Mouse (Mus musculus) ES-E14 (cell line): ENCODE data around the gene Rusc1. TPM values are rescaled to one million over a fixed set of nuclear protein-coding genes. Genes with fewer than 3 reads are reported as not detected.

ENCODE experiments used
- DNase-seq: peaks from one replicate; pipeline ENCODE4 v3.0.0-alpha.2; 2013; ENCODE audit warnings: low read depth, low spot score
- H3K27ac ChIP-seq: 2 replicates; pipeline ENCODE4 v1.5.1; 2012; ENCODE audit warnings: low read depth, mild to moderate bottlenecking, low read length, moderate library complexity, mixed read lengths; ENCODE audit not compliant: poor library complexity, insufficient read depth, severe bottlenecking
- H3K36me3 ChIP-seq: 2 replicates; pipeline ENCODE4 v1.6.1; 2012; ENCODE audit warnings: mild to moderate bottlenecking, low read length, moderate library complexity, mixed read lengths; ENCODE audit not compliant: control insufficient read depth, poor library complexity, insufficient read depth, severe bottlenecking
- H3K4me1 ChIP-seq, 2 experiments: fragments of 150-350 bp in 1 of 2; sonication (generic) in 1 of 2; 2 replicates each; pipeline ENCODE4 v1.6.1; 2012; ENCODE audit warnings: low read length in 2 of 2, mild to moderate bottlenecking in 1 of 2, mixed read lengths in 1 of 2; ENCODE audit not compliant: control insufficient read depth in 2 of 2, insufficient read depth in 2 of 2, poor library complexity in 1 of 2
- H3K4me3 ChIP-seq, 2 experiments: fragments of 150-350 bp in 1 of 2; sonication (generic) in 1 of 2; 2 replicates each; pipeline ENCODE4 v1.5.1; 2012; ENCODE audit warnings: low read length in 2 of 2, low read depth in 1 of 2, mild to moderate bottlenecking in 1 of 2, mixed read lengths in 1 of 2; ENCODE audit not compliant: insufficient read depth in 1 of 2, poor library complexity in 1 of 2, severe bottlenecking in 1 of 2
- H3K9ac ChIP-seq: 2 replicates; pipeline ENCODE4 v1.6.1; 2012; ENCODE audit warnings: low read depth, mild to moderate bottlenecking, low read length, mixed read lengths; ENCODE audit not compliant: poor library complexity, insufficient read depth, severe bottlenecking
- H3K9me3 ChIP-seq: fragments of 150-350 bp; sonication (generic); 2 replicates; pipeline ENCODE4 v1.6.1; 2012; ENCODE audit warnings: low read depth, mild to moderate bottlenecking, low read length; ENCODE audit not compliant: control insufficient read depth, insufficient read depth
- CHD2 ChIP-seq: IDR thresholded peaks from 2 replicates; pipeline ENCODE4 v1.6.1; 2014; ENCODE audit warnings: mild to moderate bottlenecking, low read depth, low read length, inconsistent platforms
- HCFC1 ChIP-seq: IDR thresholded peaks from 2 replicates; pipeline ENCODE4 v1.6.1; 2012; ENCODE audit warnings: low read length, inconsistent platforms, borderline replicate concordance; ENCODE audit not compliant: insufficient read depth
- MAFK ChIP-seq: IDR thresholded peaks from 2 replicates; pipeline ENCODE4 v1.6.1; 2014; ENCODE audit warnings: mild to moderate bottlenecking, low read depth, low read length, inconsistent platforms; ENCODE audit not compliant: insufficient read depth
- ZC3H11A ChIP-seq: IDR thresholded peaks from 2 replicates; pipeline ENCODE4 v1.6.1; 2012; ENCODE audit warnings: low read depth, mild to moderate bottlenecking, inconsistent platforms, low read length, borderline replicate concordance
- ZNF384 ChIP-seq: IDR thresholded peaks from 2 replicates; pipeline ENCODE4 v1.6.1; 2012; ENCODE audit warnings: low read depth, low read length, inconsistent platforms
- in situ Hi-C, 2 experiments: fragments of 600-800 bp; cut with MboI; formaldehyde crosslinking; loops; one replicate each; pipeline ENCODE4 v1.15.1; 2025; ENCODE audit warnings: low sequenced_read_pairs in 2 of 2, inconsistent platforms in 1 of 2; ENCODE audit not compliant: unreplicated experiment in 2 of 2
- total RNA-seq: library from RNA; depleted of rRNA; stranded (reverse); fragments of 300-350 nt; gene quantifications from 2 replicates; pipeline ENCODE4 v1.2.3, GENCODE M21; 2012

Rusc1 gene
- total RNA-seq, 1 experiment: 13.3 TPM

DNA sequence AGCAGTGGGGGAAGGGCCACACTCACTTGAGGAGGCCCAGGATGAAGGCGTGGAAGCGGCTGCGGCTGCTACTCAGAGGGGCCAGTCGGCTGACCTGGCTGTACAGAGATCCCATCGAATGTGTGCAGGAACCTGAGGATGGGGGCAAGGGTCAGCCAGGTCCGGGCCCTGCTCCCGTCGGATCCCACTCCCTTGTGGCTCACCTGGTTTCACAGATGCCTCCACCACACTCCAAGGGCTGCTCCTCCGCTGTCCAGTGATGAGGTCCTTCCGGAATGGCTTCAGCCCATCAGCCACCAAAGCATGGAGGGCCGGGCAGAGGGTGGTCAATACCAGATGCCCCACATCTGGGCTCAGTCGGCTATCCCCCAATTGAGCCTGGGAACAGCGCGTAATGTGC, 4.1 kb downstream of the Rusc1 start:
- H3K4me1 ChIP-seq: peaks cover 3 to 32% of the 10 kb centered on the region in 2 experiments; a peak in 2 of 4 replicates
- no peak overlapping the region for H3K4me3 ChIP-seq
- no peak for DNase-seq
- H3K36me3 ChIP-seq: peaks cover 2% of the 10 kb centered on the region; the same call in 1 of the 2 replicates
- TF ChIP-seq HCFC1 (no peak), ZNF384 (no peak), CHD2 (no peak), MAFK (no peak), ZC3H11A (no peak)
- in situ Hi-C loops: no loop called here
- H3K9ac ChIP-seq: no peak overlapping the region
- no peaks in the 10 kb centered on the region for H3K9me3 ChIP-seq
- H3K27ac ChIP-seq: no peak overlapping the region

DNA sequence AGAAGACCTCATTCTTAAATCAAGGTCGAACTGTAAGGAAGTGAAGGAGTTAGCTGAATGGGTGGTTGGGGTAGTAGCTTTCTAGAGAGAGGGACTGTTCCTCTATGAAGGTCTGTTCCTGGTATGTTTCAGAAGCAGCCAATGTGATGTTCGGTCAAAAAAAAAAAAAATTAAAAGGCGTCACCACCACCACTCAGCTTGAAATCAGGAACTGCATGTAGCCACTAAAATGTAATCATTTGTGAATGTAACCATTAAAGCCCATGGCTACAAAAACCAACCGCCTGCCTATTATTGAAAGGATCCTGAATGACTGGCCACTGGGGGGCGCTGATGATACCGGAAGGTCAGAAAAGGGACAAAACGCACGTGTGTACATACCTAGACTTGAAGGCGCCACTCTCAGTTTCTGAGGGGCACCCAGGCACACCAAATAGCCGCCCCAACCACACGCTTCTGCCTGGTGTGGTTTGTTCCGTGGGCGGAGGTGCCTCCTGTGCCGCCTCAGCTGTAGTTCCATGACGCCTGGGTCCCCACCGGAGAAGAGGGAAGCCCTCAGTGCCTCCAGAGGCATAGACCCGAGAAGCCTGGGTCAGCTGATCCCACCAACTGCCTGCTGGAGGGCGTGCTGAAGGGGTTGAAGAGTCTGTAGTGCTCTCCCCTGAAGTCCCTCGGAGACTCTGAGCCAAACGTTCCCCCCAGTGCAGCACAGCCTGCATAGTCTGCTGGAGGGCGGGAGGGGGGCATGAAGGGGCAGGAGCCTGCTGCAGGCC, 5.6 kb downstream of the Rusc1 start:
- in situ Hi-C loops: no loop called here
- Histone ChIP-seq H3K4me3 (peak overlapping the region in 1 of 2 experiments; percentile 10; a peak in 1 of 4 replicates), H3K9me3 (no peaks in the 10 kb centered on the region), H3K36me3 (no peaks in the 10 kb centered on the region; the same call in 1 of the 2 replicates), H3K27ac (no peak overlapping the region), H3K9ac (peak overlapping the region; percentile 69), H3K4me1 (peaks cover 3 to 23% of the 10 kb centered on the region in 2 experiments; a peak in 2 of 4 replicates)
- peak; percentile 87 for DNase-seq
- TF ChIP-seq ZC3H11A (0 out of 2 replicates have a peak, but pooled peaks have one; percentile 7), MAFK (no peak)

DNA sequence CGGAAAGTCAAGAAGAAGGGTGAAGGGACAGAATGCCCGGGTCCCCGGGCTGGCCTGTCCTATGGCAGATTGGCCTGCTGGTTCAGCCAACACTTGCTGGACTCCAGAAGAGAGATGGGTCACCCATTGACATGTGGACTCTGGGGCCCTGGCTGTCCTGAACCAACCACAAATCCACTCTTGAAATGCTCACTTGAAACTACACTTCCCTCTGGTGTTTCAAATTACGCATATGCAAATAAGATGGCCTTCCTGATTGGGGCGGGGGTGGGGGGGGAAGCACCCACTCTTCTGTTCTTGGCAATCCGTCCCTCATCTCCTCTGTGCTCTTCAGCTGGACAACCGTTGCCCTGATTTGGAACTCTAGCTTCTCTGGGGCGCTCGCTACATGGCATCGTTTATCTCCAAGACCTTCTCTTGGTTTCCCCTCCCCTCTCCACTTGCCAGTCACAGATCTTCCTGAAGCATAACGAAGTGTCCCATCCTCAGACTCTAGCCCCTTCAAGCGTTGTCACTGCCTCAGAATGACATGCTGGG, 8.4 kb downstream of the Rusc1 start:
- H3K27ac ChIP-seq: no peak overlapping the region
- no peak overlapping the region for H3K9ac ChIP-seq
- H3K4me3 ChIP-seq: no peak overlapping the region
- DNase-seq: no peak
- no peak for TF ChIP-seq ZNF384
- no peak for TF ChIP-seq CHD2
- TF ChIP-seq HCFC1: no peak
- TF ChIP-seq ZC3H11A: no peak
- TF ChIP-seq MAFK: no peak
- H3K4me1 ChIP-seq: peaks cover 0 to 15% of the 10 kb centered on the region in 2 experiments; a peak in 1 of 4 replicates
- H3K36me3 ChIP-seq: no peaks in the 10 kb centered on the region; the same call in 1 of the 2 replicates
- in situ Hi-C loops: no loop called here
- H3K9me3 ChIP-seq: no peaks in the 10 kb centered on the region

DNA sequence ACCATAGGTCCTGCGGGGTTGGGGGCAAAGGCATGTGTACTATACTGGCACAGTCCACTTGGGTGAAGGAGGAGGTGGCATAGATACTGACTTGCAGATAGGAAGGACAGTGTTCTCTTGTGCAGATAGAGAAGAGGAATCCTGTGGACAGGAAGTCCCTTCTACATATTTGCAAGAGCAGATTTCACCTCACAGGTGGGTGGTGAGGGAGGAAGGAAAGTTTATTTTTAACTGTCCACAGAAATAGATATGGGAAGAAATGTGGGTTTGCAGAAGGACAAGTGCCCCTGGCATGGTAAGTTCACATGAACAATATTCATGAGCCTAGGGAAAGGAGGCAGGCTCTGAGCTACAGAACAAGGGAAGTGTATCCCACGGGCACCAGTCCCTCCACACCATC, 9.0 kb downstream of the Rusc1 start:
- Histone ChIP-seq H3K9ac (no peak overlapping the region), H3K27ac (no peak overlapping the region), H3K9me3 (no peaks in the 10 kb centered on the region), H3K36me3 (peaks cover 2% of the 10 kb centered on the region; the same call in 1 of the 2 replicates), H3K4me3 (no peak overlapping the region), H3K4me1 (peaks cover 0 to 15% of the 10 kb centered on the region in 2 experiments; a peak in 1 of 4 replicates)
- in situ Hi-C loops: no loop called here
- DNase-seq: no peak
- TF ChIP-seq HCFC1: no peak
- no peak for TF ChIP-seq MAFK
- no peak for TF ChIP-seq CHD2
- no peak for TF ChIP-seq ZNF384
- no peak for TF ChIP-seq ZC3H11A
